Mouse (Mus musculus) mature B cell (primary cell): ENCODE results near the gene Fbxw21.

ENCODE experiments used
- in situ Hi-C: fragments of 300-500 bp; cut with MboI; formaldehyde crosslinking; loops from 2 replicates; pipeline ENCODE4 v1.14.3; 2019

Fbxw21 gene

GRCm38 (mm10) chr9:109090446-109090845 lies 71.4 kb downstream of the Fbxw21 start:
- in situ Hi-C loops, result no loop called here
